Mouse (Mus musculus): ENCODE data around the gene Tmem208. TPM values are rescaled to one million over a fixed set of nuclear protein-coding genes. Genes with fewer than 3 reads are reported as not detected.

Tmem208 gene
- 30.2 TPM for total RNA-seq (2023)

GRCm38 (mm10) chr8:105326141-105326672 lies at the start of gene Tmem208, which contains the start of gene Lrrc29:
Gene Tmem208, plus strand, starts transcription at chr8:105326354.
Gene Lrrc29, minus strand, starts transcription at chr8:105326278.

DNA sequence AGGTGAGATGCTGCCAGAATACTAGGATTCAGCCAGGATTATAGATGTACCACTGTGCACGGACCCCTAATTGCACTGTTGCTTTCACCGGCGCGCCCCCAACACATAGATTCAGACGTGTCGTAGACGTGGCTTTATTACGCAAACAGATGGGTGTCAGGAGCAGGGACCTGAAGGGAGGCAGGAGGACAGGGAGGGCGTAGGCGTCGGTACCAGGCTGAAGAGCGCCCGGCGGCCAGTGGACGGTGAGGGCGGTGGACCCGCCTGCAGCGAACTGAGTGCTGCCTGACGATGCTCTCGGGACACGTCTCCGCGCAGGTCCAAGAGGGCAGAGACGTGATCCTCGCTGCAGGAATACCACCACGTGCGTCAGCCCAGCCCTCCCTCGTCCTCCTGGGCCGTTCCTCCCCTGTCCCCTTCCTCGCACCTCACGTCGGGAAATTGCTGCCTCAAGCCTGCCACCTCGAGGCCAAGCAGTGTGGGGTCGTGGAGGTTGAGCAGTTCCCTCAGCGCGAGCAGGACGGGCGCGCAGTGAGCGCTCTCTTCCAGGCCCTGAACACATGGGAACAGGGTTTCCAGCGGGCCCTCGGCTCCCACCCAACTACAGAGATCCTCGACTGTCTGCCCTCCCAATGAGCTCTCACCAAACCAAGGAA lies 36.2 kb upstream of the Tmem208 start, which contains the start of gene 4931428F04Rik:
Gene 4931428F04Rik, minus strand, starts transcription at position 60 of the 656 bp plus-strand sequence.

GRCm38 (mm10) chr8:105295895-105296573 lies 30.1 kb upstream of the Tmem208 start, which contains the start of gene Exoc3l:
Gene Exoc3l, minus strand, starts transcription at chr8:105296101.

DNA sequence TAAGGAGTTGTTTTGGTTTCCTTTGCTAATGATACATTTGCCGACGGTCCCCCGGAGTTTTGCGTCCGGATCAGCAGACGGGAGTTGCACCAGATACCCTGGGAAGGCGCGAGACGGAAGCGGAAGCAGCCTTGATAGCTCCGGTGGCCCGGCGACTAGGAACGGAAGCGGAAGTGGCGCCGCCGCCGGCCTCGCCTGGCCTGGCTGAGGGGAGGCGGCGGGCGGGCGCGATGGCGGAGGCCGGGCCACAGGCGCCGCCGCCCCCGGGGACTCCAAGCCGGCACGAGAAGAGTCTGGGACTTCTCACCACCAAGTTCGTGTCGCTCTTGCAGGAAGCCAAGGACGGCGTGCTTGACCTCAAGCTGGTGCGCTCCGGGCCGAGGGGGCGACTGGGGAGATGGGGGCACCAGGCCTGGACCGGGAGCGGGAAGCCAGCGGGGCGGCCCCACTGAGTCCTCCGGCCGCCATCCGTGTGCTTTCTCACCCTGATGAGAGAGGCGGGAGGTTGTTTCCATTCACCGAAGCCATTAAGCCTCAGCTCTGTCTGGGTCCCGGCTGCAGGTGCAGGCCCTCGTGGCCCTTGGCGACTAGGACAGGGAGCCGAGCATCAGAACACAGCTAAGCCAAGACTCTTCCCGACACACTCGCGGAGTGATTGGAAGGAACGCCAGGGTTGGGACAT lies 28.5 kb upstream of the Tmem208 start, which contains the start of gene E2f4:
Gene E2f4, plus strand, starts transcription at position 153 of the 682 bp plus-strand sequence.

GRCm38 (mm10) chr8:105305211-105306145 lies 20.7 kb upstream of the Tmem208 start, which contains the start of gene Elmo3:
Gene Elmo3, plus strand, starts transcription at chr8:105305601.

GRCm38 (mm10) chr8:105347428-105348221 lies 21.5 kb downstream of the Tmem208 start, which contains the start of gene Fhod1:
Gene Fhod1, minus strand, starts transcription at chr8:105347953.

DNA sequence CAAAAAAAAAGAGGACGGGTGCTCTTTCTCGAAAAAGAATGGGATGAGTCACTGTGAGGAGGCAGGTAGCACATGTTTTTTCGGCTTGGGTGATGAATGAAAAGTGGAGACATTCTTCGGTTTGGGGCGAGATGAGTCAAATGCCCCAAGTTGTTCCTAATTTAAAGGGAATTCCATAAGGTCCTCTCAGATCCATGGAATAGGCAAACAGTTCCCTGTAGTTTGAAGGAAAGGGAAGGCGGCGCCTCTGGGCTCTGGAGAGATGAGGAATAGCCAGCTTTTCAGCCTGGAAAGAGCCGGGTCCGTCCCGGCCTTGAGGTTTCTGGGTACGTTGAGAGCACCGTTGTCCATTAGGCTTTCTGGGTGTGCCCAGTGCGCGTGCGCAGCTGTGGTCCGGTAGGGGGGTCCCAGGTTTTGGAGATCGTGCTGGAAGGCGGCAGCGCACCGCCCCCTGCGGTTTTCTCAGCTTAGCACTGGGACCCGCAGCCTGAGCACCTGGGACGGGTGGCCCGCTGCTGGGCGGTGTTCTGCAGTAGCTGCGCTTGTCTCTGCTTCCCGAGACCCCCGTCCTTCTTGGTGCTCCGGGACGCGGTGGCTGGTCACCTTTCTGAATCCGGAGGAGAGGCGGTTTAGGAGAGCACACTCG lies 22.4 kb downstream of the Tmem208 start, which contains the start of gene Slc9a5:
Gene Slc9a5, plus strand, starts transcription at position 394 of the 646 bp plus-strand sequence.

DNA sequence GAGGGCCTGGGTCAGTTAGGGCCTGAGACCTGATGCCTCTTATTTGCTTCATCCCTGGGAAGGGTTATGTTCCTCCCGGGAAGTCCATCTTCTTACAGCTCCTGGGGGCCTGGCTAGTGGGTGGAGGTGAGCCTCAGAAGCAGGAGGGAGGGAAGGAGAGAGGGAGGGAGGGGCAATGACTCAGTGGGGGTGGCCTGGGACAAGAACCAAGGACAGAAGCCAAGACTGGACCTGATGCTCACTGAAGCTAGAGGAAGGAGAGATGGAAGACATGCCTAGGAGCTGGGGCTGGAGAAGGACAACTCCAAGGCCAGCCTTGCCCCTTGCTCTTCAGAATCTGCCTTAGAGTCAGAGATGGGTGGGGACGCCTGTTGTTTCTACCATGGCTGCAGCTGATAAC lies 46.9 kb downstream of the Tmem208 start, which contains the start of gene Plekhg4:
Gene Plekhg4, plus strand, starts transcription at position 243 of the 400 bp plus-strand sequence.

Other genes with a start within 250 kb of the Tmem208 start
- not detected for gene Ces3b, start 242.6 kb upstream of the Tmem208 start, total RNA-seq (2023)
- gene Ces4a, start 194.6 kb upstream of the Tmem208 start, total RNA-seq (2023), result not detected
- 104 TPM for gene Cbfb, start 155.7 kb upstream of the Tmem208 start, total RNA-seq (2023)
- gene D230025D16Rik, start 101.2 kb upstream of the Tmem208 start, total RNA-seq (2023), result 20.9 TPM
- 4.5 TPM for gene B3gnt9, start 71.2 kb upstream of the Tmem208 start, total RNA-seq (2023)
- gene Tradd, start 61.7 kb upstream of the Tmem208 start, total RNA-seq (2023), result 22.6 TPM
- 10.5 TPM for gene Fbxl8, start 61.7 kb upstream of the Tmem208 start, total RNA-seq (2023)
- 0.73 TPM for gene Hsf4, start 56.6 kb upstream of the Tmem208 start, total RNA-seq (2023)
- gene Nol3, start 50.2 kb upstream of the Tmem208 start, total RNA-seq (2023), result not detected
- 3.2 TPM for gene 4931428F04Rik, start 36.5 kb upstream of the Tmem208 start, total RNA-seq (2023)
- 1.4 TPM for gene Exoc3l, start 30.3 kb upstream of the Tmem208 start, total RNA-seq (2023)
- gene E2f4, start 28.7 kb upstream of the Tmem208 start, total RNA-seq (2023), result 87.5 TPM
- gene Elmo3, start 20.8 kb upstream of the Tmem208 start, total RNA-seq (2023), result 4.2 TPM
- 8.7 TPM for gene Lrrc29, start 76 bp upstream of the Tmem208 start, total RNA-seq (2023)
- gene Fhod1, start 21.6 kb downstream of the Tmem208 start, total RNA-seq (2023), result 26.7 TPM
- gene Slc9a5, start 22.5 kb downstream of the Tmem208 start, total RNA-seq (2023), result 1.3 TPM
- gene Plekhg4, start 46.9 kb downstream of the Tmem208 start, total RNA-seq (2023), result not detected
- gene Kctd19, start 87.1 kb downstream of the Tmem208 start, total RNA-seq (2023), result not detected
- gene Lrrc36, start 87.2 kb downstream of the Tmem208 start, total RNA-seq (2023), result not detected
- gene Tppp3, start 145.2 kb downstream of the Tmem208 start, total RNA-seq (2023), result 1.3 TPM
- 5.8 TPM for gene Zdhhc1, start 170.5 kb downstream of the Tmem208 start, total RNA-seq (2023)
- not detected for gene Hsd11b2, start 192.4 kb downstream of the Tmem208 start, total RNA-seq (2023)
- gene Atp6v0d1, start 239.7 kb downstream of the Tmem208 start, total RNA-seq (2023), result 51.3 TPM